ENCODE assay signal across 11 mouse cellular contexts in genomic region chr5:118090837-118091236, GRCm38 (mm10).
A peak's percentile ranks its signal among the peaks of the same experiment; 100 is the strongest.
DNase-seq lines count a peak whose midpoint lies in the region; ATAC-seq and TF ChIP-seq lines count a peak whose summit lies in the region.
"Had no signal": no experiment of that assay in that cellular context is flagged by ENCODE, and none has a peak within 500 bp of the region (broad histone marks: within the 10 kb centered on the region; RNA-seq: fewer than 3 reads in every experiment).

No protein-coding gene starts in this region.

- H3K27me3 ChIP-seq in hindbrain, postnatal 0 days (ENCODE audit: insufficient read depth, low read length), result no peaks in the 10 kb centered on the region
- no peaks in the 10 kb centered on the region for H3K27me3 ChIP-seq in hindbrain, embryonic 14.5 days (ENCODE audit: control insufficient read depth, insufficient read depth, low read length)
- H3K27me3 ChIP-seq in CH12.LX (replicated peaks), result no peaks in the 10 kb centered on the region
- H3K27me3 ChIP-seq: embryonic facial prominence, embryonic 12.5 days; limb, embryonic 13.5 days had no signal

- TF ChIP-seq POLR2A in CH12.LX (IDR thresholded peaks at IDR 0.05; ENCODE audit: low read depth, low read length), result no peak

- DNase-seq in hindbrain, postnatal 0 days (ENCODE audit: low spot score), result no peak
- no peak for DNase-seq in hindbrain, embryonic 14.5 days (ENCODE audit: low spot score)
- no peak for DNase-seq in CH12.LX (ENCODE audit: extremely low read depth)
- DNase-seq in adipocyte (ENCODE audit: low spot score), result peak; percentile 32
- peak; percentile 43 for DNase-seq in lung, postnatal 10 days
- no peak for DNase-seq in right cerebral cortex, postnatal 10 days (ENCODE audit: low spot score in 2 of 2)
- DNase-seq in gastrocnemius, postnatal 25 days, result no peak
- DNase-seq in urinary bladder, postnatal 25 days (ENCODE audit: low spot score), result no peak
- DNase-seq: right cerebral cortex, postnatal 14 days had no signal

- no peak for TF ChIP-seq EP300 in CH12.LX (IDR thresholded peaks at IDR 0.05; ENCODE audit: low read length)

- H3K4me3 ChIP-seq in hindbrain, postnatal 0 days (ENCODE audit: low read length), result no peak overlapping the region
- no peak overlapping the region for H3K4me3 ChIP-seq in hindbrain, embryonic 14.5 days (replicated peaks; ENCODE audit: low read length)
- H3K4me3 ChIP-seq in CH12.LX (replicated peaks in 1 of 3; ENCODE audit: low read depth in 2 of 3, low read length in 2 of 3, poor library complexity in 1 of 3), result no peak overlapping the region
- H3K4me3 ChIP-seq: embryonic facial prominence, embryonic 12.5 days; limb, embryonic 13.5 days had no signal

- peak; percentile 19 for TF ChIP-seq RAD21 in CH12.LX (IDR thresholded peaks at IDR 0.05; ENCODE audit: low read depth, low read length)

- dilution Hi-C loops in CH12.LX (cut with MboI; ENCODE audit: extremely low pct_ligation_motif_present, extremely low pct_unique_long_range_greater_than_20kb, low sequenced_read_pairs), result no loop called here

- H3K79me2 ChIP-seq in CH12.LX (replicated peaks; ENCODE audit: control insufficient read depth, extremely low read depth, insufficient read depth, poor library complexity, severe bottlenecking), result no peaks in the 10 kb centered on the region

- no peak overlapping the region for H3K4me2 ChIP-seq in hindbrain, postnatal 0 days (ENCODE audit: low read depth, low read length)
- H3K4me2 ChIP-seq in hindbrain, embryonic 14.5 days (replicated peaks), result no peak overlapping the region
- no peak overlapping the region for H3K4me2 ChIP-seq in CH12.LX (ENCODE audit: insufficient read depth, low read depth, poor library complexity, severe bottlenecking)
- H3K4me2 ChIP-seq: embryonic facial prominence, embryonic 12.5 days; limb, embryonic 13.5 days had no signal

- TF ChIP-seq CTCF in hindbrain, postnatal 0 days (IDR thresholded peaks at IDR 0.05; ENCODE audit: low read depth), result peak; percentile 58
- peak; percentile 54 to 70 for TF ChIP-seq CTCF in CH12.LX (conservative IDR thresholded peaks at IDR 0.05 in 1 of 2, IDR thresholded peaks at IDR 0.05 in 1 of 2; ENCODE audit: low read depth in 2 of 2, low read length in 2 of 2)

- peaks cover 19% of the 10 kb centered on the region for H3K36me3 ChIP-seq in hindbrain, postnatal 0 days (ENCODE audit: insufficient read depth, low read length)
- H3K36me3 ChIP-seq in hindbrain, embryonic 14.5 days (replicated peaks; ENCODE audit: control insufficient read depth, insufficient read depth), result peaks cover 43% of the 10 kb centered on the region
- H3K36me3 ChIP-seq in CH12.LX (replicated peaks in 1 of 2; ENCODE audit: control insufficient read depth in 1 of 2, insufficient read depth in 1 of 2, low read length in 1 of 2), result peaks cover 53 to 86% of the 10 kb centered on the region in 2 experiments

- WGBS in hindbrain, postnatal 0 days, result 100% methylated on average over 2 of the region's 2 CpGs
- 95% methylated on average over 2 of the region's 2 CpGs for WGBS in hindbrain, embryonic 14.5 days

- no peak for ATAC-seq in hindbrain, postnatal 0 days
- ATAC-seq in hindbrain, embryonic 14.5 days (ENCODE audit: low FRiP score), result no peak

- no peak overlapping the region for H3K27ac ChIP-seq in hindbrain, postnatal 0 days
- no peak overlapping the region for H3K27ac ChIP-seq in hindbrain, embryonic 14.5 days
- no peak overlapping the region for H3K27ac ChIP-seq in CH12.LX (ENCODE audit: insufficient read depth, low read depth)
- H3K27ac ChIP-seq: embryonic facial prominence, embryonic 12.5 days; limb, embryonic 13.5 days had no signal

- peaks cover 8% of the 10 kb centered on the region for H3K4me1 ChIP-seq in hindbrain, postnatal 0 days (ENCODE audit: insufficient read depth, low read length)
- H3K4me1 ChIP-seq in hindbrain, embryonic 14.5 days (replicated peaks; ENCODE audit: control insufficient read depth, insufficient read depth, low read length), result 0 out of 2 replicates have a peak, but pooled peaks cover 19% of the 10 kb centered on the region
- peaks cover 26 to 41% of the 10 kb centered on the region in 2 experiments for H3K4me1 ChIP-seq in CH12.LX (ENCODE audit: control insufficient read depth in 1 of 2, insufficient read depth in 2 of 2)

- in situ Hi-C loops in CH12.LX (cut with MboI; ENCODE audit: low pct_ligation_motif_present, low pct_unique_long_range_greater_than_20kb, low sequenced_read_pairs), result no loop called here

- no peaks in the 10 kb centered on the region for H3K9me3 ChIP-seq in hindbrain, postnatal 0 days (ENCODE audit: low read length)
- no peaks in the 10 kb centered on the region for H3K9me3 ChIP-seq in hindbrain, embryonic 14.5 days (ENCODE audit: control insufficient read depth, low read length)
- peaks cover 4% of the 10 kb centered on the region for H3K9me3 ChIP-seq in CH12.LX (replicated peaks; ENCODE audit: low read length)
- H3K9me3 ChIP-seq: embryonic facial prominence, embryonic 12.5 days; limb, embryonic 13.5 days had no signal

- H3K9ac ChIP-seq in hindbrain, postnatal 0 days (replicated peaks; ENCODE audit: low read length), result no peak overlapping the region
- H3K9ac ChIP-seq in hindbrain, embryonic 14.5 days, result no peak overlapping the region
- H3K9ac ChIP-seq in CH12.LX (ENCODE audit: insufficient read depth, low read depth), result no peak overlapping the region
- H3K9ac ChIP-seq: embryonic facial prominence, embryonic 12.5 days; limb, embryonic 13.5 days had no signal

TF ChIP-seq in CH12.LX, 34 proteins besides CTCF, POLR2A, EP300 and RAD21:
- 0 out of 2 replicates have a peak, but pooled peaks have one; percentile 9 for TF ChIP-seq SMC3 (IDR thresholded peaks at IDR 0.05; ENCODE audit: low read depth, low read length)
- no peak for TF ChIP-seq MAX (IDR thresholded peaks at IDR 0.05; ENCODE audit: low read length)

Comparison
In these comparisons a context has a peak if more than half of its experiments do, and no peak if none do; other contexts are left out.
1. DNase-seq: peak in adipocyte (single experiment) and lung, postnatal 10 days (single experiment); none in hindbrain, postnatal 0 days (single experiment), hindbrain, embryonic 14.5 days (single experiment), CH12.LX (single experiment), right cerebral cortex, postnatal 10 days (0 of 2), gastrocnemius, postnatal 25 days (single experiment) and urinary bladder, postnatal 25 days (single experiment).